Mouse (Mus musculus) spleen, adult 2 months (tissue): ENCODE measurements at regions not wholly inside any gene's neighbourhood (a gene's known extent, or its start where the extent isn't known, plus 50 kb on each side); places are given as distances from the start of the nearest gene placed in this dataset.

Source experiments
- CTCF ChIP-seq: fragments of 200-500 bp; IDR thresholded peaks from 2 replicates; pipeline ENCODE4 v1.5.1; 2011; ENCODE audit warnings: mild to moderate bottlenecking, inconsistent platforms; ENCODE audit not compliant: insufficient read depth, insufficient read length, insufficient replicate concordance; ENCODE audit errors: extremely low read depth
- POLR2A ChIP-seq: fragments of 200-500 bp; IDR thresholded peaks from 2 replicates; pipeline ENCODE4 v1.6.1; 2011; ENCODE audit warnings: low read depth, low read length, inconsistent platforms

GRCm38 (mm10) chr15:51720873-51721308 is 2163.8 kb upstream of the Gm7489 start:
- TF ChIP-seq CTCF (no peak), POLR2A (no peak)
